Mouse (Mus musculus) ovary, postnatal 10 days (tissue): ENCODE results near the gene Dlgap4.

ENCODE experiments used
- DNase-seq: peaks from one replicate; pipeline ENCODE4 v3.0.0; 2022; ENCODE audit warnings: low spot score

Gene Dlgap4

GRCm38 (mm10) chr2:156741998-156742397 lies 128.5 kb downstream of the Dlgap4 start:
- no peak for DNase-seq

GRCm38 (mm10) chr2:156743248-156743647 lies 129.7 kb downstream of the Dlgap4 start:
- DNase-seq = no peak

DNA sequence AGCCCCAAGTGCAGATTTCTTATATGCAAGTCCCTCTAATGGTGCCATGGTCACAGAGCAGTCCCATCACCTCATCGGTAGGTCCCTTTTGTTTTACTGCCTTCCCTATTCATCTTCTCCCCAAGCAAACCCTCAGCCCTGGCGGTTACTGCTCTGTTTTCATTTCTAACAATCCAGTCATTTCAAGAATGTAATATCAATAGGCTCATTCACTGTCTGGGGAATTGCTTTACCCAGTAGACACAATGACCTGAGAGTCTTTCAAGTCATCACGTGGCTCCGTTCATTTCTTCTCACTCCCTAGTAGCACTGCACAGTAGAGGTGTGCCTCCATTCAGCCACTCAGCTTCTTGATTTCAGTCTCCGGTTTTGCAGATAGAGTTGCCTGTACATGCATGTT lies 130.9 kb downstream of the Dlgap4 start:
- DNase-seq = no peak

DNA sequence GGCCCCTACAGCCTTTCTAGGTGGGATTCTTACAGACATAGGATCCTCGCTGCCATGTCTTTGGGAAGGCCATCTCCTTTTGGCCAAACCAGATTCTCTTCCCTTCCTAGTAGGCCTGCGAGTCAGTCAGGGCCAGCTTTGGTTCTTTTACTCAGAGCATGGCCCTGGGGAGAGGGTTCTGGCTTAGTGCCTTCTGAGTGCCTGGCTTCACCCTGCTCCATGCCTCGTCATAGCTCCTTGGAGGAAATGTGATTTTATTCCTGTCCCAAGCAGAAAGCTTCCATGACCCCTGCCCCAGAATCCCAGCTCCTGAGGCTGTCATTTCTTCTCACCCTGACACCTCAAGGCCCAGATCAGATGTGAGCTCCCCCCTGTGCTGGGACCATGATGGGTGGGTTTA lies 133.8 kb downstream of the Dlgap4 start:
- no peak for DNase-seq

DNA sequence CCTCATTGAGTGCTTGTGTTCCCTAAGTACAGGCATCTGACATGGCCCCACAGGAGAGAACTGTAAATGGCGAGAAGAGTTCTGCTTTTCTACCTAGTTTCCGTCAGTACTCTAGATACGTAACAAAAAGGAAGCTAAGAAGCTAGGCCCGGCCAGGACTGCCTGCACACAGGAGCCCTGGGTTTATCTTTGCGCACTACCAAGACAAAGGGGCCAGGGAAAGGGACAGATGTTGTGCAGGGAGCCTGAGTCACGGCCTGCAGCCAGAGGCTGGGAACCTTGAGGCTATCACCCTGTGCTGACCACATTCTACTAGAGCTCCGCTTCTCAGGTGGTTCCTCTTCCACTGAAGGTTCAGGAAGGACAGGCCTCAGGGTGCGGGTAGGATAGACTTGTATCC lies 136.2 kb downstream of the Dlgap4 start:
- no peak for DNase-seq

GRCm38 (mm10) chr2:156756937-156757336 lies 143.4 kb downstream of the Dlgap4 start:
- DNase-seq = no peak

DNA sequence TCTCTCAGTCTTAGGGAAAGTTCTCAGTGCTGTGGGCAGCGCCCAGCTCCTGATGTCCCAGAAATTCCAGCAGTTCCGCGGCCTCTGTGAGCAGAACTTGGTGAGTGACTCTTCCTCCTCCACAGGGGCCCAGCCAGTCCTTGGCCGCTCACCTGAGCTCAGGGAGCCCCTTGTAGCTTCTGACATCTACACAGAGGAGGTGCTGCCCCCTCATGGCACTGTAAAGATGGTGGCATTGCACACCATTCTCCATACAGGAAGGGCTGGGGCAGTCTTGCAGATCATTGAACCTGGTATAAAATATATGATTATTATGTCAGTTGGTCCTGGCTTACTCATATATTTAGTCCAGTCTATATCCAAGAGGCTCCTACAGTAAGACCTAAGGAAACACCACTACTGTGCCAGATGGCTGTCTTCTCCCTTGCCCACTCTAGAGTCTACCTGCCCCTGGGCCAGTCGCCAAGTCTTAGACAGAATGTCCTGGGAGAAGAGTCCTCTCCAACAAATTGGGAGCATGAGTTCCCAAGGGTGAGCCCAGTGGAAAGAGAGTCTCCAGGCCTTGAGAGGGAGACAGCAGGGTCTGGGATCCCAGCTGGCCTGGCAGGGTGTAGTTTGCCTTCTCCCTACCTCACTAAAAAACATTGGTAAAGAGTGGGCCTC lies 147.5 kb downstream of the Dlgap4 start:
- DNase-seq = no peak

DNA sequence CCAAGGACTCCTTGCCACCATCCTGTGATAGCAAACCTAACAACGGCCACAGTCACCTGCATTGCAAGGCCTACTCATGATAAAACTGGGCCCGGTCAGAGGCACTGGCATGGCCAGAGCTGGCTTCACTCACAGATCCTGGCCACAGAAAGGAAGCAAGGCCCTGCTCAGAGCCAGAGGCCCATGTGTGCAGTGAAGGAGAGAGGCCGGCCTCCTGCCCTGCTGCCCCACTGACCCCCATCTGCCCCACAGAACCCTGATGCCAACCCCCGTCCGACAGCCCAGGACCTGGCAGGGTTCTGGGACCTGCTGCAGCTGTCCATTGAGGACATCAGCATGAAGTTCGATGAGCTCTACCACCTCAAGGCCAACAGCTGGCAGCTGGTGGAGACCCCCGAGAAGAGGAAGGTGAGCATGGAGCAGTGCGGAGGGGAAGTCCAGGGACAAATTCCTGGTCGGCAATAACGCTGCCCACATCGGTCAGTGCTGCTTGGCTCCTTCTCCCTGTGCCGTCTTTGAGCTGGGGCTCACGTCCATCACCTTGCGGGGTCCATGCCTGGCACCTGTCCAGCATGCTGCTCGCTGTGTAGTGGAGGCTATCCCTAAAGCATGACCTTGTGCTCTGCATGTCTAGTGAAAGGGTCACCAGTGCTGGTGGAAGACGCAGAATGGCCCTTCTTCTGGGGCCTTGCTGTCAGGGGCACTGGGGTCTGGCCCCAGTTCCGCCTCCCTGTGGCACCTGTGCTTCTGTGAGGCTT lies 148.2 kb downstream of the Dlgap4 start:
- DNase-seq = no peak

DNA sequence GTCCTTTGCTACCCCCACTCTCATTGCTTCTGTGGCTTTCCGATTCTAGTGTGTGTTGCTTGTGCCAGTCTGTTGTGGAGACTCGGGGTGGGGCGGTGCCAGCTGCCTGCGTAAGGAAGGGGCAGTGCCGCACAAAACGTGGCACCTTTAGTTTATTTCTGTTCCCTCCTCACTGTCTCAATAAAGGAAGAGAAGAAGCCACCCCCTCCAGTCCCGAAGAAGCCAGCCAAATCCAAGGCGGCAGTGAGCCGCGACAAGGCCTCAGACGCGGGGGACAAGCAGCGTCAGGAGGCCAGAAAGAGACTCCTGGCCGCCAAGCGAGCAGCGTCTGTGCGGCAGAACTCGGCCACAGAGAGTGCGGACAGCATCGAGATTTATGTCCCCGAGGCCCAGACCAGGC lies 149.0 kb downstream of the Dlgap4 start:
- no peak for DNase-seq

GRCm38 (mm10) chr2:156763101-156763500 lies 149.6 kb downstream of the Dlgap4 start:
- no peak for DNase-seq

DNA sequence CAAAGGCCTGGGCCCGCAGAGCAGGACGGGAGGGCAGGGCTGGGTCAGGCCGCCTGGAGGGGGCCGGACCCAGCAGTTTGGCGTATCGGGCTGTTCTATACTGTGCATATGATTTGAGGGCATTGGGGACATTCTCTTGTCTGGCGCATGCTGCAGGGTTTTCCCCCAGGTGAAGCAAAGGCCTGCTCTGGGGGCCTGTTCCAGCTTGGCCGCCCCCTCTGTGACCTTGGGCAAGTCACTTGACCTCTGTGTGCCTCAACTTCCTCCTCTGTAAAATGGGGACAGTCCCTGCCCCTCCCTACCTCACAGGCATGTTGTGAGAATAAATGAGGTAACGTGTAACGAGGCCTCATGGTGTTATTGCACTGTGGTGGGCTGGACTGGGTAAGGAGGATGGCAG lies 150.5 kb downstream of the Dlgap4 start:
- DNase-seq = no peak

DNA sequence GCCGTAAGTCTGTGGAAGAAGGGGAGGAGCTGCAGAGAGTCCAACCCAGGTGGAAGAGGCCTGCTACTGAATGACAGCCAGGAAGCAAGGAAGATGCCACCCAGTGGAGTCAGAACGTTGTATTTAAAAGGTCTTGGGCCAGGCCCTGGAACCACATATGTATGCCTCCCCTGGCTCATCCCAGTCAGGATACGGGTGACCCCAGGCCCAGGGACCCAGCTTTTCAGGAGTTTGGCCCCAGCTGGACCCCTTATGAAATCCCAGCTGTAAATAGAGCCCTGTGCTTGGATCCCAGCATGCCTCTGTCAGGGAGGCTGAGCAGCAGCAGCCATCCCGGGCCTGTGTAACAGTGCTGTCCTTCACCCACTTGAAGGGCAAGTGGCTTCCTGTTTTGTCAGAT lies 151.2 kb downstream of the Dlgap4 start:
- no peak for DNase-seq

- DNase-seq = no peak
Measured at GRCm38 (mm10) chr2:156765593-156765992, 152.1 kb downstream of the Dlgap4 start.

DNA sequence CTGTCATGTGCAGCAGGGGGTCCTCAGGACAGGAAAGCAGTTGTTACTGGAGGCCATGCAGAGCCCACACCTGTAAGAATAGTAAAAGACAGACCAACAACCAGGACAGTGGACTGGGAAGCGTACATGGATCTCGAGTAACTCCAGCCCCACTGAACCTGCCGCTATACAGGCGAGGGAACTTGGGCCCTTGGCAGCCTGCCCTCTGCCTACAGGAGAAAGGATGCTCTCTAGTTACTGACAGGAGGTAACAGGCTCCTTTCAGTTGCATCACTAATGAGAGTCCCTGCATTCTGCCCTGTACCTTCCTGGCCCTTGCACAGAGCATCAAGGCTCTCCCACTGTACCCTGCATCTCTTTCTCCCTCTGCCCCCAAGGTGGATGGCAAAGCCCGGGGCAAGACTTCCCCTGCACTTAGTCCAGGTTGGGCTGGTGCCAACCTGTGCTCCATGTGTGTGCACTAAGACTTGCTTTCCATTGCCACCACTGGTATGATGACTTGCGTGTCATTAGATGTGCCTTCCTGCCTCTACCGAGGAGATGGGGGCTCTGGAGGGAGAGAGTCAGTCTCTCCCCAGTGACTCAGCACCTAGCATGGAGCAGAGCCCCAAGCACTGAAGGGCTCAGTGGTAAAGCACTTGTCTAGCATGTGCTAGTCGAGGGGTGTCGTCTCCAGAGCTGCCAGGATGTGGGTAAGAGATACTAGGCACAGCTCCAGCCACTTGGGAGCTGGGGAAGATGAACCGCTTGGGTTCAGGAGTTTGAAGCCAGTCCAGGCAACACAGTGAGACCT lies 152.9 kb downstream of the Dlgap4 start:
- no peak for DNase-seq

- no peak for DNase-seq
Measured at GRCm38 (mm10) chr2:156767108-156767507, 153.6 kb downstream of the Dlgap4 start.

- DNase-seq = no peak
Measured at GRCm38 (mm10) chr2:156769274-156769673, 155.8 kb downstream of the Dlgap4 start.

- no peak for DNase-seq
Measured at GRCm38 (mm10) chr2:156773470-156773869, 160.0 kb downstream of the Dlgap4 start.

GRCm38 (mm10) chr2:156774035-156774737 lies 160.7 kb downstream of the Dlgap4 start:
- DNase-seq = no peak

GRCm38 (mm10) chr2:156774738-156775454 lies 161.4 kb downstream of the Dlgap4 start, which contains the start of gene Myl9:
TSS of gene Myl9 (plus strand) at chr2:156775420.
- peak; percentile 48 for DNase-seq

DNA sequence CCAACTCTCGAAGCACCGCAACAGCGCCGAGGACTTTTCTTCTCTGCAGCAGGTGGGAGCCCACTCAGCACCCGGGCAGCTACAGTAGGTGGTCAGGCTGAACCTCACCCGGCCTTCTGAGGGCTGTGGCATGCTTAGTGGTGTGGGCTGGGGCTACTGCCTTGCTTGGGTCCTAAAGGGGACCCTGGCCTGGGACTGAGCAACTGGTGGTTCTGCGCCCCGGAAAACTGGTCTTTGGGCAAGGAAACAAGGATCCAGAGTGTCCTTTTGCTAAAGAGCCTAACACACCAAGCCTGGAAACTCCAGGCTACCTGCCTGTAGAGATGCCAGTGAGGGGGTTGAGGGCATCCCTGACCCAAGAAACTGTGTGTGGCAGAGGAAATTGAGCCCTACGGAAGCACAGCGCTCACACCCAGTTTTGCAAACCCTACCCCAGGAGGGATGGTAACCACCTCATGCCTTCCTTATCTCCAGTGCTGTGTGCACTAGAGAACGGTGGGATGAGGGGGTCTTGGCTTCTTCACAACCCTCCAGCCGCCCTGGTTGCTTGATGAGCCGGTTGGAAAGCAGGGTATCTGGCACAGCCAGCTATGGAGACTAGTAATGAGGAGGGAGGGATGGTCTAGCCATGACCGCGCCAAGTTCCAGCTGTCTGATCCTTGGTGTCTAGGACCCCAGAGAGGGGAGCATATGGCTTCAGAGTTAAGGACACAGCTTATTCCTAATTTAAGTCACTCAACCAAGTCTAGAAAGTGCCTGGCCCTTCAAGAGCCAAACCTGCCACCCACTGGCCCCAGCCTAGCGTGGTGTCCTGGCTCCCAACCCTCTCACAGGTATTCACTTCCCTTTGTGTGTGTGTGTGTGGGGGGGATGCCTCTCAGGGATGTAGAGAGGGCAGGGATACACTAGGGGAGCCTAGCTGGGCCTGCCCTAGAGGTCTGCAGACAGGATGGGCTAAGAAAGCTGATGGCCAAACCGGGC lies 162.2 kb downstream of the Dlgap4 start:
- DNase-seq = no peak
